Mouse (Mus musculus) fibroblast of lung, adult 2 months (primary cell): ENCODE data around the gene Atp2a1.
"Not testable (repeated sequence)": the region's sequence is repeated elsewhere in the genome, so short reads cannot be mapped to it uniquely, and the experiment has no call there.

ENCODE experiments used
- DNase-seq: peaks from one replicate; pipeline ENCODE4 v3.0.0-alpha.2; 2011; ENCODE audit warnings: low read depth

Atp2a1 gene

GRCm38 (mm10) chr7:126411061-126411460 is 51.8 kb downstream of the Atp2a1 start:
- DNase-seq, result no peak

- no peak for DNase-seq
Measured at GRCm38 (mm10) chr7:126408686-126409085, 54.2 kb downstream of the Atp2a1 start.

GRCm38 (mm10) chr7:126402518-126402917 is 60.4 kb downstream of the Atp2a1 start:
- not testable (repeated sequence) for DNase-seq

- DNase-seq, result peak; percentile 32
Measured at GRCm38 (mm10) chr7:126399548-126399947, 63.4 kb downstream of the Atp2a1 start.

GRCm38 (mm10) chr7:126397822-126398221 is 65.1 kb downstream of the Atp2a1 start:
- DNase-seq, result no peak

GRCm38 (mm10) chr7:126397221-126397620 is 65.7 kb downstream of the Atp2a1 start:
- no peak for DNase-seq

GRCm38 (mm10) chr7:126396298-126397119 is 66.4 kb downstream of the Atp2a1 start, which contains the start of gene Nfatc2ip:
Nfatc2ip (minus strand) TSS chr7:126396737.
- DNase-seq, result peak; percentile 99
